Mouse (Mus musculus) c-Kit-positive CD71-positive TER-119-negative erythroid progenitor cells, embryonic 14.5 days (primary cell): ENCODE measurements around the gene Mynn.

Experiments
- DNase-seq: peaks from one replicate; pipeline ENCODE4 v3.0.0-alpha.2; 2013; ENCODE audit warnings: low read depth

Mynn gene

GRCm38 (mm10) chr3:30644207-30644606, 42.3 kb downstream of the Mynn start, which contains the start of gene Lrriq4:
Lrriq4 (plus strand) TSS chr3:30644507.
- no peak for DNase-seq

GRCm38 (mm10) chr3:30646761-30647160, 44.9 kb downstream of the Mynn start:
- DNase-seq, result no peak

- DNase-seq, result no peak
Observed at GRCm38 (mm10) chr3:30647440-30648090, 45.7 kb downstream of the Mynn start, which contains the start of gene Lrrc34. Lrrc34 (minus strand) TSS chr3:30647869.

- no peak for DNase-seq
Observed at GRCm38 (mm10) chr3:30648466-30648865, 46.6 kb downstream of the Mynn start.

GRCm38 (mm10) chr3:30650062-30650841, 48.4 kb downstream of the Mynn start:
- DNase-seq, result no peak

- DNase-seq, result no peak
Observed at GRCm38 (mm10) chr3:30655937-30656336, 54.1 kb downstream of the Mynn start.

- DNase-seq, result no peak
Observed at GRCm38 (mm10) chr3:30658486-30658885, 56.6 kb downstream of the Mynn start.
